Mouse (Mus musculus): Measurements from ENCODE around the gene Pla2g12a. TPM values are rescaled to one million over a fixed set of nuclear protein-coding genes. Genes with fewer than 3 reads are reported as not detected.

The Pla2g12a gene
- total and polyA plus RNA-seq, 2 experiments from 2014 or later = 22.1 to 55.4 TPM

DNA sequence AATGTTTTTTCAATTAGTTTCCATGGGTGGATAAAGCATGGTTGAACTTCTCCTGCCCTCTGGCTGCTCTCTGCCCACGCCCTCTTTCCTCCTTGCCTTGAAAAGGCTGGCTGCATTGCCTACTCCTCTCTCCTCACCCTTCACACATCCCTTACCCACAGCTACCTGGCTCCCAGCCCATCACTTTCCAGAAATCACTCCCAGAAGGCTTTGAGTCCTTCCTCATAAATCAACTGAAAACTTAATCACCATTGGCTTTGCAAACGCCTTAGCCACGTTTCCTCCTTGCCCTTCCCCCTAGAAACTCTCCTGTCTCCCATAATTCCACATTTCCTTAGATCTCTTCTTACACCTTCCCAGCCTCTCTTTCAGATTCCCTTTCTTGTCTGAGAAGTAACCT lies 59.4 kb downstream of the Pla2g12a start:
- H3K4me1 ChIP-seq (ENCODE audit: insufficient read depth, low read length) = no peaks in the 10 kb centered on the region
- H3K27me3 ChIP-seq (ENCODE audit: insufficient read depth, low read length) = no peaks in the 10 kb centered on the region
- H3K36me3 ChIP-seq (ENCODE audit: insufficient read depth, low read length) = no peaks in the 10 kb centered on the region
- ATAC-seq (ENCODE audit: low FRiP score) (no peak), DNase-seq (ENCODE audit: low spot score) (no peak)
- WGBS = 61% methylated on average over 3 of the region's 3 CpGs
- H3K9me3 ChIP-seq (ENCODE audit: low read length) = no peaks in the 10 kb centered on the region
- H3K9ac ChIP-seq (replicated peaks; ENCODE audit: low read length, poor library complexity, severe bottlenecking) = no peak overlapping the region
- TF ChIP-seq CTCF (IDR thresholded peaks at IDR 0.05) = no peak
- no peak overlapping the region for H3K4me3 ChIP-seq (ENCODE audit: low read depth, low read length)
- H3K27ac ChIP-seq (ENCODE audit: low read depth, low read length) = no peak overlapping the region
- H3K4me2 ChIP-seq (ENCODE audit: low read depth, low read length, poor library complexity, severe bottlenecking) = no peak overlapping the region

- peak; percentile 15 for DNase-seq (ENCODE audit: low spot score)
- no peak overlapping the region for H3K9ac ChIP-seq (replicated peaks; ENCODE audit: low read length, poor library complexity, severe bottlenecking)
- H3K9me3 ChIP-seq (ENCODE audit: low read length) = no peaks in the 10 kb centered on the region
- no peak for TF ChIP-seq CTCF (IDR thresholded peaks at IDR 0.05)
- no peak overlapping the region for H3K4me3 ChIP-seq (ENCODE audit: low read depth, low read length)
- H3K4me2 ChIP-seq (ENCODE audit: low read depth, low read length, poor library complexity, severe bottlenecking) = no peak overlapping the region
- H3K27me3 ChIP-seq (ENCODE audit: insufficient read depth, low read length) = no peaks in the 10 kb centered on the region
- ATAC-seq (ENCODE audit: low FRiP score) = no peak
- no peaks in the 10 kb centered on the region for H3K36me3 ChIP-seq (ENCODE audit: insufficient read depth, low read length)
- H3K27ac ChIP-seq (ENCODE audit: low read depth, low read length) = no peak overlapping the region
- WGBS = 38% methylated on average over 7 of the region's 7 CpGs
- no peaks in the 10 kb centered on the region for H3K4me1 ChIP-seq (ENCODE audit: insufficient read depth, low read length)
Measured at GRCm38 (mm10) chr3:129939058-129939457, 60.7 kb downstream of the Pla2g12a start.

- Histone ChIP-seq H3K9me3 (ENCODE audit: low read length) (no peaks in the 10 kb centered on the region), H3K27me3 (ENCODE audit: insufficient read depth, low read length) (no peaks in the 10 kb centered on the region), H3K4me2 (ENCODE audit: low read depth, low read length, poor library complexity, severe bottlenecking) (no peak overlapping the region), H3K4me1 (ENCODE audit: insufficient read depth, low read length) (no peaks in the 10 kb centered on the region), H3K9ac (replicated peaks; ENCODE audit: low read length, poor library complexity, severe bottlenecking) (no peak overlapping the region), H3K4me3 (ENCODE audit: low read depth, low read length) (no peak overlapping the region), H3K36me3 (ENCODE audit: insufficient read depth, low read length) (no peaks in the 10 kb centered on the region), H3K27ac (ENCODE audit: low read depth, low read length) (no peak overlapping the region)
- WGBS = 93% methylated on average over 2 of the region's 2 CpGs
- no peak for ATAC-seq (ENCODE audit: low FRiP score)
- DNase-seq (ENCODE audit: low spot score) = no peak
- TF ChIP-seq CTCF (IDR thresholded peaks at IDR 0.05) = no peak
Measured at GRCm38 (mm10) chr3:129940780-129941179, 62.4 kb downstream of the Pla2g12a start.

- Histone ChIP-seq H3K4me1 (ENCODE audit: insufficient read depth, low read length) (no peaks in the 10 kb centered on the region), H3K4me2 (ENCODE audit: low read depth, low read length, poor library complexity, severe bottlenecking) (no peak overlapping the region), H3K36me3 (ENCODE audit: insufficient read depth, low read length) (no peaks in the 10 kb centered on the region), H3K4me3 (ENCODE audit: low read depth, low read length) (no peak overlapping the region), H3K27me3 (ENCODE audit: insufficient read depth, low read length) (no peaks in the 10 kb centered on the region), H3K27ac (ENCODE audit: low read depth, low read length) (no peak overlapping the region), H3K9me3 (ENCODE audit: low read length) (no peaks in the 10 kb centered on the region), H3K9ac (replicated peaks; ENCODE audit: low read length, poor library complexity, severe bottlenecking) (no peak overlapping the region)
- no peak for ATAC-seq (ENCODE audit: low FRiP score)
- no peak for DNase-seq (ENCODE audit: low spot score)
- 91% methylated on average over 1 of the region's 1 CpGs for WGBS
- TF ChIP-seq CTCF (IDR thresholded peaks at IDR 0.05) = no peak
Measured at GRCm38 (mm10) chr3:129941291-129941690, 62.9 kb downstream of the Pla2g12a start.

DNA sequence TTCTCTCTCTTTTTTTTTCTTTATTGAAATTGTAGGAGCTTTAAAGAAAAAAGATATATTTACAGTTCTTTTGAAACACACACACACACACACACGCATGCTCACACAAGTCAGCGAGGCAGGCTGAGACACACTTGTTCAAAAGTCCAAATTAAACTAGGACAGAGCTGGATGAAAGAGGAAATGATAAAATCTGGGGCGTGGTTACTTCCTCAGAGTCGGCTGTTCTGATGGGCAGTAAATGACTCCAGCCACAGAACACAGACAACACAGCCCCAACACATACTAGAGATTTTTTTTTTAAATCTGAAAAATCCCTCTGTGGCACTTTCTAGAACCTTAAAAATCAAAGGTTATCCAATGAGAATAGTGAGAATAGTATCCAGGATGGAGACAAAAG lies 65.4 kb downstream of the Pla2g12a start:
- 82% methylated on average over 4 of the region's 4 CpGs for WGBS
- DNase-seq (ENCODE audit: low spot score) (no peak), ATAC-seq (ENCODE audit: low FRiP score) (no peak)
- no peaks in the 10 kb centered on the region for H3K36me3 ChIP-seq (ENCODE audit: insufficient read depth, low read length)
- no peaks in the 10 kb centered on the region for H3K9me3 ChIP-seq (ENCODE audit: low read length)
- H3K9ac ChIP-seq (replicated peaks; ENCODE audit: low read length, poor library complexity, severe bottlenecking) = no peak overlapping the region
- no peak overlapping the region for H3K4me2 ChIP-seq (ENCODE audit: low read depth, low read length, poor library complexity, severe bottlenecking)
- no peak overlapping the region for H3K4me3 ChIP-seq (ENCODE audit: low read depth, low read length)
- no peak for TF ChIP-seq CTCF (IDR thresholded peaks at IDR 0.05)
- H3K27ac ChIP-seq (ENCODE audit: low read depth, low read length) = no peak overlapping the region
- H3K4me1 ChIP-seq (ENCODE audit: insufficient read depth, low read length) = no peaks in the 10 kb centered on the region
- H3K27me3 ChIP-seq (ENCODE audit: insufficient read depth, low read length) = no peaks in the 10 kb centered on the region

Other genes with a start within 250 kb of the Pla2g12a start
- 1.3 and 2.3 TPM in 2 replicates for gene Egf, start 123.3 kb upstream of the Pla2g12a start, total RNA-seq (2014; rRNA removed)
- 0.94 and 1.2 TPM in 2 replicates for gene Egf, start 123.3 kb upstream of the Pla2g12a start, polyA plus RNA-seq (2015; fragmentation: Nextera tagmentation; extraction: Ambion mirVana)
- gene Lrit3, start 74.6 kb upstream of the Pla2g12a start, total RNA-seq (2014; rRNA removed) = not detected in 2 replicates
- not detected in 2 replicates for gene Lrit3, start 74.6 kb upstream of the Pla2g12a start, polyA plus RNA-seq (2015; fragmentation: Nextera tagmentation; extraction: Ambion mirVana)
- 1.1 and 1.2 TPM in 2 replicates for gene Rrh, start 56.0 kb upstream of the Pla2g12a start, total RNA-seq (2014; rRNA removed)
- gene Rrh, start 56.0 kb upstream of the Pla2g12a start, polyA plus RNA-seq (2015; fragmentation: Nextera tagmentation; extraction: Ambion mirVana) = 0.36 TPM in 1 of 2 replicates, not detected in the other
- gene Gar1, start 47.2 kb upstream of the Pla2g12a start, total RNA-seq (2014; rRNA removed) = 1.9 and 2.1 TPM in 2 replicates
- gene Gar1, start 47.2 kb upstream of the Pla2g12a start, polyA plus RNA-seq (2015; fragmentation: Nextera tagmentation; extraction: Ambion mirVana) = 27.3 and 32.6 TPM in 2 replicates
- 1.2 TPM in 1 of 2 replicates, not detected in the other for gene Cfi, start 42.7 kb upstream of the Pla2g12a start, total RNA-seq (2014; rRNA removed)
- gene Cfi, start 42.7 kb upstream of the Pla2g12a start, polyA plus RNA-seq (2015; fragmentation: Nextera tagmentation; extraction: Ambion mirVana) = 0.33 and 0.42 TPM in 2 replicates
- gene Casp6, start 22.8 kb downstream of the Pla2g12a start, total RNA-seq (2014; rRNA removed) = 6.7 and 7.0 TPM in 2 replicates
- 13.2 and 13.4 TPM in 2 replicates for gene Casp6, start 22.8 kb downstream of the Pla2g12a start, polyA plus RNA-seq (2015; fragmentation: Nextera tagmentation; extraction: Ambion mirVana)
- 6.0 and 6.7 TPM in 2 replicates for gene Mcub, start 91.6 kb downstream of the Pla2g12a start, total RNA-seq (2014; rRNA removed)
- 6.4 and 6.9 TPM in 2 replicates for gene Mcub, start 91.6 kb downstream of the Pla2g12a start, polyA plus RNA-seq (2015; fragmentation: Nextera tagmentation; extraction: Ambion mirVana)
- gene Sec24b, start 182.9 kb downstream of the Pla2g12a start, total RNA-seq (2014; rRNA removed) = 39.7 and 43.2 TPM in 2 replicates
- 27.3 and 29.1 TPM in 2 replicates for gene Sec24b, start 182.9 kb downstream of the Pla2g12a start, polyA plus RNA-seq (2015; fragmentation: Nextera tagmentation; extraction: Ambion mirVana)

Data from midbrain, postnatal 0 days (tissue).